Mouse (Mus musculus) erythroblast, embryonic 14.5 days (primary cell): Measurements from ENCODE around the gene BC052040.

Source experiments
- GATA1 ChIP-seq: IDR thresholded peaks from 2 replicates; pipeline ENCODE4 v1.6.1; 2012; ENCODE audit warnings: low read length, inconsistent platforms, mixed read lengths
- TAL1 ChIP-seq: IDR thresholded peaks from 3 replicates; pipeline ENCODE4 v1.6.1; 2012; ENCODE audit warnings: low read length, inconsistent platforms, mixed read lengths

DNA sequence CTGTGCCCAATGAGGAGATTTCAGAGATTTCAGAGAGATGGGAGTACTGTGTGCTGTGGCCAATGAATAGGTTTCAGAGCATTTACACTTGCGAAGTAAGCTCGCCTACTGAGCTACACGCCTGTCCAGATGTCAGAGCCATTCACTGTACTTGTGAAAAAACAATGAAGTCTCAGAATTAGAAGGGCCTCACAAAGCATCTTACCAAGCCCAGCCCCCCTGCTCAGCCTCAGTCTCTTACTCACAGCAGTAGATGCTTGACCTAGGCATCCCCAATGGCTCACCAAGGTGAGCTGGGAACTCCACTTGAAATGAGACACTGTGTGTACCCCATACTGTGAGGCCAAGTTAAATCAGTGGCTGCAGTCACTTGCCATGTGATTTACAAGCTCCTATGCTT lies 166.1 kb downstream of the BC052040 start:
- TF ChIP-seq GATA1 (no peak), TAL1 (no peak)
